Mouse (Mus musculus): ENCODE measurements around the gene Fkbp11. TPM values are rescaled to one million over a fixed set of nuclear protein-coding genes. Genes with fewer than 3 reads are reported as not detected.

The Fkbp11 gene
- polyA plus RNA-seq, 1 experiment, result 4.7 TPM

- peak overlapping the region; percentile 91 for H3K4me3 ChIP-seq (replicated peaks; ENCODE audit: insufficient read depth, low read depth, low read length)
- TF ChIP-seq CTCF (IDR thresholded peaks at IDR 0.05; ENCODE audit: borderline replicate concordance, insufficient read depth, low read depth, low read length) (no peak), POLR2A (IDR thresholded peaks at IDR 0.05; ENCODE audit: borderline replicate concordance, insufficient read depth, low read length) (no peak)
- H3K4me1 ChIP-seq (ENCODE audit: control insufficient read depth, insufficient read depth, low read length), result peaks cover 4% of the 10 kb centered on the region; the same call in 1 of the 2 replicates
- H3K27me3 ChIP-seq (ENCODE audit: control insufficient read depth, insufficient read depth, low read length), result no peaks in the 10 kb centered on the region
- 11% methylated on average over 14 of the region's 14 CpGs for WGBS
- peak in 1 of 2 experiments; percentile 26 for DNase-seq
- H3K27ac ChIP-seq (ENCODE audit: insufficient read depth, low read length), result no peak overlapping the region
These were observed 52.3 kb downstream of the Fkbp11 start for GRCm38 (mm10) chr15:98675634-98676250.

- Histone ChIP-seq H3K27ac (ENCODE audit: insufficient read depth, low read length) (no peak overlapping the region), H3K4me1 (ENCODE audit: control insufficient read depth, insufficient read depth, low read length) (peaks cover 4% of the 10 kb centered on the region; the same call in 1 of the 2 replicates), H3K27me3 (ENCODE audit: control insufficient read depth, insufficient read depth, low read length) (no peaks in the 10 kb centered on the region), H3K4me3 (replicated peaks; ENCODE audit: insufficient read depth, low read depth, low read length) (peak overlapping the region; percentile 19)
- no peak for DNase-seq
- 41% methylated on average over 11 of the region's 11 CpGs for WGBS
- TF ChIP-seq POLR2A (IDR thresholded peaks at IDR 0.05; ENCODE audit: borderline replicate concordance, insufficient read depth, low read length), result no peak
- TF ChIP-seq CTCF (IDR thresholded peaks at IDR 0.05; ENCODE audit: borderline replicate concordance, insufficient read depth, low read depth, low read length), result no peak
These were observed 52.9 kb downstream of the Fkbp11 start for GRCm38 (mm10) chr15:98674994-98675545.

Other genes starting within 250 kb of the Fkbp11 start
- 0.34 TPM in 1 of 2 replicates, not detected in the other for gene Lalba, start 245.5 kb downstream of the Fkbp11 start, polyA plus RNA-seq (2012; rRNA removed)
- gene Olfr279, start 235.8 kb downstream of the Fkbp11 start, polyA plus RNA-seq (2012; rRNA removed), result 0.03 and 0.05 TPM in 2 replicates
- gene Kansl2, start 193.9 kb downstream of the Fkbp11 start, polyA plus RNA-seq (2012; rRNA removed), result 60.7 and 62.4 TPM in 2 replicates
- 24.1 and 24.2 TPM in 2 replicates for gene Ccnt1, start 157.3 kb downstream of the Fkbp11 start, polyA plus RNA-seq (2012; rRNA removed)
- not detected in 2 replicates for gene 4930415O20Rik, start 157.2 kb downstream of the Fkbp11 start, polyA plus RNA-seq (2012; rRNA removed)
- gene Adcy6, start 118.1 kb downstream of the Fkbp11 start, polyA plus RNA-seq (2012; rRNA removed), result 31.1 and 31.3 TPM in 2 replicates
- gene Cacnb3, start 97.4 kb downstream of the Fkbp11 start, polyA plus RNA-seq (2012; rRNA removed), result 65.4 and 69.7 TPM in 2 replicates
- 69.4 and 71.7 TPM in 2 replicates for gene Ddx23, start 65.3 kb downstream of the Fkbp11 start, polyA plus RNA-seq (2012; rRNA removed)
- gene Rnd1, start 50.7 kb downstream of the Fkbp11 start, polyA plus RNA-seq (2012; rRNA removed), result 42.4 and 47.4 TPM in 2 replicates
- gene Ccdc65, start 20.0 kb downstream of the Fkbp11 start, polyA plus RNA-seq (2012; rRNA removed), result 4.8 TPM in 2 replicates
- gene Arf3, start 35.0 kb upstream of the Fkbp11 start, polyA plus RNA-seq (2012; rRNA removed), result 202 and 210 TPM in 2 replicates
- gene Wnt10b, start 50.0 kb upstream of the Fkbp11 start, polyA plus RNA-seq (2012; rRNA removed), result 0.15 and 0.22 TPM in 2 replicates
- not detected in 2 replicates for gene Wnt1, start 61.7 kb upstream of the Fkbp11 start, polyA plus RNA-seq (2012; rRNA removed)
- gene Ddn, start 81.3 kb upstream of the Fkbp11 start, polyA plus RNA-seq (2012; rRNA removed), result 1.0 and 1.3 TPM in 2 replicates
- 90.3 and 93.6 TPM in 2 replicates for gene Prkag1, start 103.3 kb upstream of the Fkbp11 start, polyA plus RNA-seq (2012; rRNA removed)
- 49.9 and 52.6 TPM in 2 replicates for gene Kmt2d, start 143.0 kb upstream of the Fkbp11 start, polyA plus RNA-seq (2012; rRNA removed)
- gene Rhebl1, start 166.3 kb upstream of the Fkbp11 start, polyA plus RNA-seq (2012; rRNA removed), result 18.7 and 19.8 TPM in 2 replicates
- 0.07 and 0.10 TPM in 2 replicates for gene Dhh, start 170.3 kb upstream of the Fkbp11 start, polyA plus RNA-seq (2012; rRNA removed)
- gene Lmbr1l, start 190.0 kb upstream of the Fkbp11 start, polyA plus RNA-seq (2012; rRNA removed), result 37.5 and 39.7 TPM in 2 replicates
- 1,352 and 1,359 TPM in 2 replicates for gene Tuba1b, start 206.4 kb upstream of the Fkbp11 start, polyA plus RNA-seq (2012; rRNA removed)
- 0.75 and 2.6 TPM in 2 replicates for gene Gm49450, start 225.4 kb upstream of the Fkbp11 start, polyA plus RNA-seq (2012; rRNA removed)
- 1,294 and 1,344 TPM in 2 replicates for gene Tuba1a, start 225.5 kb upstream of the Fkbp11 start, polyA plus RNA-seq (2012; rRNA removed)